Mouse (Mus musculus) hindbrain, embryonic 11.5 days (tissue): Measurements from ENCODE around the gene D1Pas1. TPM values are rescaled to one million over a fixed set of nuclear protein-coding genes. Genes with fewer than 3 reads are reported as not detected.

Experiments
- ATAC-seq: fragments of 200-750 bp; cut with Nextera tagmentation; 2 replicates; pipeline ENCODE4 v1.8.0; 2017; ENCODE audit warnings: mild to moderate bottlenecking, moderate TSS enrichment, moderate library complexity; ENCODE audit not compliant: low FRiP score
- DNase-seq: peaks from one replicate; pipeline ENCODE4 v3.0.0-alpha.2; 2015; ENCODE audit warnings: low spot score
- H3K27ac ChIP-seq: fragments of 300-500 bp; sonication (generic); 2 replicates; pipeline ENCODE4 v1.5.1; 2014; ENCODE audit warnings: mild to moderate bottlenecking, low read depth, low read length
- H3K27me3 ChIP-seq: fragments of 300-500 bp; sonication (generic); 2 replicates; pipeline ENCODE4 v1.6.1; 2014; ENCODE audit warnings: mild to moderate bottlenecking, low read length, moderate library complexity, mixed read lengths; ENCODE audit not compliant: control insufficient read depth, insufficient read depth
- H3K36me3 ChIP-seq: fragments of 300-500 bp; sonication (generic); 2 replicates; pipeline ENCODE4 v1.6.1; 2014; ENCODE audit warnings: mild to moderate bottlenecking, low read length, moderate library complexity, mixed read lengths; ENCODE audit not compliant: control insufficient read depth, insufficient read depth
- H3K4me1 ChIP-seq: fragments of 300-500 bp; sonication (generic); replicated peaks from 2 replicates; pipeline ENCODE4 v1.6.1; 2014; ENCODE audit warnings: low read length, mixed read lengths; ENCODE audit not compliant: control insufficient read depth, insufficient read depth
- H3K4me2 ChIP-seq: fragments of 300-500 bp; sonication (generic); replicated peaks from 2 replicates; pipeline ENCODE4 v1.6.1; 2014; ENCODE audit warnings: mild to moderate bottlenecking, low read depth, low read length
- H3K4me3 ChIP-seq: fragments of 300-500 bp; sonication (generic); 2 replicates; pipeline ENCODE4 v1.5.1; 2014; ENCODE audit warnings: low read depth, low read length
- H3K9ac ChIP-seq: fragments of 300-500 bp; sonication (generic); 2 replicates; pipeline ENCODE4 v1.6.1; 2014; ENCODE audit warnings: low read depth, low read length
- H3K9me3 ChIP-seq: fragments of 300-500 bp; sonication (generic); 2 replicates; pipeline ENCODE4 v1.6.1; 2016; ENCODE audit warnings: low read length; ENCODE audit not compliant: control insufficient read depth
- WGBS: fragments of 180-500 bp; shearing (Covaris S2); extraction: QIAGEN DNeasy Blood & Tissue Kit; methylation state at CpG from one replicate; pipeline ENCODE4 v1.1.7; 2014; 5-methylcytosine and 5-hydroxymethylcytosine counted together
- polyA plus RNA-seq: library from polyadenylated mRNA; unstranded; fragments of >200 nt; fragmentation: Nextera tagmentation; extraction: Ambion mirVana; gene quantifications from 2 replicates; pipeline ENCODE4 v1.2.1, GENCODE M21; 2014

The D1Pas1 gene
- polyA plus RNA-seq, 1 experiment from 2014 or later = 0.06 TPM

- no peak for ATAC-seq
- Histone ChIP-seq H3K4me1 (no peaks in the 10 kb centered on the region), H3K4me3 (no peak overlapping the region), H3K27me3 (no peaks in the 10 kb centered on the region), H3K4me2 (no peak overlapping the region), H3K27ac (no peak overlapping the region), H3K9ac (no peak overlapping the region), H3K9me3 (no peaks in the 10 kb centered on the region), H3K36me3 (no peaks in the 10 kb centered on the region)
- WGBS = 51% methylated on average over 4 of the region's 4 CpGs
- no peak for DNase-seq
Measured at GRCm38 (mm10) chr1:187016116-187016515, 48.9 kb downstream of the D1Pas1 start.

GRCm38 (mm10) chr1:187020011-187020410 lies 52.8 kb downstream of the D1Pas1 start:
- Histone ChIP-seq H3K27ac (no peak overlapping the region), H3K36me3 (no peaks in the 10 kb centered on the region), H3K4me1 (no peaks in the 10 kb centered on the region), H3K4me3 (no peak overlapping the region), H3K4me2 (no peak overlapping the region), H3K9ac (no peak overlapping the region), H3K9me3 (no peaks in the 10 kb centered on the region), H3K27me3 (no peaks in the 10 kb centered on the region)
- ATAC-seq = no peak
- WGBS = 96% methylated on average over 7 of the region's 7 CpGs
- no peak for DNase-seq

Other genes starting within 250 kb of the D1Pas1 start
- 63.1 and 70.8 TPM in 2 replicates for gene Rrp15, start 218.1 kb upstream of the D1Pas1 start, polyA plus RNA-seq
- 1.6 and 2.1 TPM in 2 replicates for gene Spata17, start 248.0 kb downstream of the D1Pas1 start, polyA plus RNA-seq
- gene Gpatch2, start 248.1 kb downstream of the D1Pas1 start, polyA plus RNA-seq = 24.3 and 30.8 TPM in 2 replicates